In the genomic region with DNA sequence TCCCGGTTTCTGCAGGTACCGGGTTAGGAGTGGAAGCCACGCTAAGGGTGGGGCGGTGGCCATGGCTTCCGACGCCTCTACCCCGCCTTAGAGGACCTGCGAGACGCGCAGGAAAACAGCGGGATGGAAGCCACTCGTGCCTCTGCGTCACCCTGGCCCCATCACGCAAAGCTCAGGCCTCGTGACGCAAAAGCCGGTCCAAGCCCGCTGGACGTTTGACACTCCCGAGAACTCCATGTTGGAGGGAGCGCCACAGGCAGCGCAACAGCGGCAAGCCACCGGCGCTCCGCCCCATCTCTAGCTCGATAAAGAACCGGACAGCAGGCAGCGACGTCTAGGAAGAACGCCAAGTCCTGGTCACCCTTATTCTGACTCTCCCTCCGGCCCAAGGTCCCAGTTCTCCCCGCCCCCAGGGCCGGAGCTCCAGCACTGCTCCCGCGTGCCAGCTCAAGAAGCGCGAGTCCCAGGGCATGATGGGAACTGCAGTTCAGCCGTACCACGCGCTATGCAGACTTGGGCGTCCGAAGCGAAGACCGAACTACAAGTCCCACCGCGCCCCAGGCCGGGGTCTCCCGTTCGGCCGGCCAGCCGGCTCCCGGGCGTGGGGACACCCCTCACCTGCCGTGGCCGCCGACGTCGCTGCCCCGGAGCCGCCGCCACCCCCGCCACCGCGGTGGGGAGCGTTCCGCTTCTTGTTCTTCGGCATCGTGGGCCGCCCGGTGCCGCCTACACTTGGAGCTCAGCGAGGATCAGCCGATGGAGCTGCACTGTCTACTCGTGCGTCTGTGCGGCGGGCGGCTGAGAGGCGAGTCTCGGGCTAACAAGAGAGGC, we compare ENCODE assay signal across 8 mouse cellular contexts. TPM values are rescaled to one million over a fixed set of nuclear protein-coding genes. Genes with fewer than 3 reads are reported as not detected.
A peak's percentile ranks its signal among the peaks of the same experiment; 100 is the strongest.
DNase-seq lines count a peak whose midpoint lies in the region; ATAC-seq and TF ChIP-seq lines count a peak whose summit lies in the region.

No protein-coding gene starts in this region.

- H3K4me2 ChIP-seq in lung, embryonic 15.5 days = peak overlapping the region; percentile 58

- ATAC-seq in frontal cortex, adult (ENCODE audit: low TSS enrichment) = peak; percentile 80
- peak; percentile 97 for ATAC-seq in lung, embryonic 15.5 days (ENCODE audit: borderline replicate concordance, extremely low read depth, low FRiP score, low TSS enrichment)

- H3K9ac ChIP-seq in lung, embryonic 15.5 days = peak overlapping the region; percentile 93

- peaks cover 8% of the 10 kb centered on the region for H3K36me3 ChIP-seq in hindbrain, embryonic 10.5 days
- H3K36me3 ChIP-seq in lung, embryonic 15.5 days = 0 out of 2 replicates have a peak, but pooled peaks cover 3% of the 10 kb centered on the region
- no peaks in the 10 kb centered on the region for H3K36me3 ChIP-seq in thymus, adult 2 months (ENCODE audit: control insufficient read depth, insufficient read depth, low read length)

- no peak for TF ChIP-seq CTCF in olfactory bulb, adult 2 months (IDR thresholded peaks at IDR 0.05; ENCODE audit: insufficient read depth, low read depth, low read length)
- TF ChIP-seq CTCF in thymus, adult 2 months (IDR thresholded peaks at IDR 0.05; ENCODE audit: borderline replicate concordance, control insufficient read depth, extremely low read depth, insufficient read depth, low read length, poor library complexity) = 0 out of 2 replicates have a peak, but pooled peaks have one; percentile 12

- peaks cover 25% of the 10 kb centered on the region for H3K4me1 ChIP-seq in hindbrain, embryonic 10.5 days (replicated peaks)
- peaks cover 12% of the 10 kb centered on the region for H3K4me1 ChIP-seq in lung, embryonic 15.5 days
- peaks cover 2% of the 10 kb centered on the region for H3K4me1 ChIP-seq in olfactory bulb, adult 2 months (ENCODE audit: control insufficient read depth, insufficient read depth, low read length)
- H3K4me1 ChIP-seq in thymus, adult 2 months (replicated peaks; ENCODE audit: control insufficient read depth, insufficient read depth, low read length) = peaks cover 4% of the 10 kb centered on the region; the same call in 1 of the 2 replicates

- DNase-seq in Muller cell, postnatal 12 days (ENCODE audit: inconsistent ontology term) = peak; percentile 97
- DNase-seq in cerebellum, adult 9-10 months = peak; percentile 97
- peak; percentile 94 for DNase-seq in hindbrain, embryonic 10.5 days (ENCODE audit: low spot score)
- peak; percentile 93 for DNase-seq in layer of hippocampus, adult 9-10 months (ENCODE audit: low spot score)
- DNase-seq in thymus, adult 2 months = peak; percentile 91

- peak overlapping the region; percentile 98 for H3K27ac ChIP-seq in hindbrain, embryonic 10.5 days
- peak overlapping the region; percentile 97 for H3K27ac ChIP-seq in lung, embryonic 15.5 days
- H3K27ac ChIP-seq in olfactory bulb, adult 2 months (ENCODE audit: insufficient read depth, low read depth, low read length) = peak overlapping the region; percentile 83
- H3K27ac ChIP-seq in thymus, adult 2 months (ENCODE audit: control insufficient read depth, insufficient read depth, low read length) = peak overlapping the region; percentile 24

- H3K27me3 ChIP-seq in hindbrain, embryonic 10.5 days (ENCODE audit: insufficient read depth, poor library complexity, severe bottlenecking) = no peaks in the 10 kb centered on the region
- H3K27me3 ChIP-seq in lung, embryonic 15.5 days = no peaks in the 10 kb centered on the region
- H3K27me3 ChIP-seq in thymus, adult 2 months (ENCODE audit: control insufficient read depth, insufficient read depth, low read length) = no peaks in the 10 kb centered on the region

- H3K9me3 ChIP-seq in hindbrain, embryonic 10.5 days = no peaks in the 10 kb centered on the region
- no peaks in the 10 kb centered on the region for H3K9me3 ChIP-seq in lung, embryonic 15.5 days

- under 1% methylated on average over 81 of the region's 81 CpGs for WGBS in hindbrain, embryonic 10.5 days
- under 1% methylated on average over 81 of the region's 81 CpGs for WGBS in lung, embryonic 15.5 days
- WGBS in olfactory bulb, adult 2 months = under 1% methylated on average over 81 of the region's 81 CpGs
- under 1% methylated on average over 81 of the region's 81 CpGs for WGBS in thymus, adult 2 months

- H3K4me3 ChIP-seq in hindbrain, embryonic 10.5 days = peak overlapping the region; percentile 94
- peak overlapping the region; percentile 92 for H3K4me3 ChIP-seq in lung, embryonic 15.5 days
- peak overlapping the region; percentile 74 for H3K4me3 ChIP-seq in olfactory bulb, adult 2 months (ENCODE audit: insufficient read depth, low read depth, low read length)
- H3K4me3 ChIP-seq in thymus, adult 2 months (ENCODE audit: control insufficient read depth, insufficient read depth, low read length) = peak overlapping the region; percentile 65

- no peak for TF ChIP-seq POLR2A in olfactory bulb, adult 2 months (IDR thresholded peaks at IDR 0.05; ENCODE audit: insufficient read depth, low read depth, low read length)
- TF ChIP-seq POLR2A in thymus, adult 2 months (IDR thresholded peaks at IDR 0.05; ENCODE audit: control insufficient read depth, extremely low read depth, insufficient read depth, low read length, poor library complexity) = no peak

RNA-seq across cellular contexts. Expression of gene Lsmem1, which starts 23.2 kb away (rescaled TPM):
- polyA plus RNA-seq in hindbrain, embryonic 10.5 days (2016; fragmentation: Nextera tagmentation; extraction: Ambion mirVana) = not detected in 2 replicates
- 0.38 and 0.50 TPM in 2 replicates for polyA plus RNA-seq in lung, embryonic 15.5 days (2015; fragmentation: Nextera tagmentation; extraction: Ambion mirVana)
- polyA plus RNA-seq in olfactory bulb, adult 2 months (2012; ENCODE audit: insufficient read depth, insufficient read length, low replicate concordance, missing spikeins) = not detected in 2 replicates
- 0.99 and 2.0 TPM in 2 replicates for polyA plus RNA-seq in thymus, adult 2 months (2012; rRNA removed)

RNA-seq across cellular contexts. Expression of gene Ifrd1, which starts 25.8 kb away (rescaled TPM):
- 125 and 146 TPM in 2 replicates for polyA plus RNA-seq in hindbrain, embryonic 10.5 days (2016; fragmentation: Nextera tagmentation; extraction: Ambion mirVana)
- 116 and 127 TPM in 2 replicates for polyA plus RNA-seq in lung, embryonic 15.5 days (2015; fragmentation: Nextera tagmentation; extraction: Ambion mirVana)
- not detected in 2 replicates for polyA plus RNA-seq in olfactory bulb, adult 2 months (2012; ENCODE audit: insufficient read depth, insufficient read length, low replicate concordance, missing spikeins)
- polyA plus RNA-seq in thymus, adult 2 months (2012; rRNA removed) = 23.4 and 27.9 TPM in 2 replicates

Comparison
In these comparisons a context has a peak if more than half of its experiments do, and no peak if none do; other contexts are left out.
1. Peak in every context shown above with its lines: DNase-seq, ATAC-seq, H3K4me3 ChIP-seq and H3K27ac ChIP-seq.
2. H3K27ac ChIP-seq: peak in every context shown above with its lines; median percentile 98 in hindbrain, embryonic 10.5 days; 97 in lung, embryonic 15.5 days; 83 in olfactory bulb, adult 2 months; 24 in thymus, adult 2 months.